Mouse (Mus musculus) common myeloid progenitor, adult 5-6 weeks (primary cell): ENCODE results near the gene Cryl1. TPM values are rescaled to one million over a fixed set of nuclear protein-coding genes. Genes with fewer than 3 reads are reported as not detected.

ENCODE experiments used
- ATAC-seq: replicated peaks from 2 replicates; pipeline ENCODE4 v1.8.0; 2016; ENCODE audit warnings: low read depth, mild to moderate bottlenecking, moderate TSS enrichment, inconsistent platforms; ENCODE audit not compliant: poor library complexity, severe bottlenecking
- total RNA-seq: library from RNA; stranded (forward); fragments of 200-1000, 187-1606 nt; gene quantifications from 2 replicates; pipeline ENCODE4 v1.2.3, GENCODE M21; 2017

Gene Cryl1
- total RNA-seq, 1 experiment from 2014 or later = 12.1 TPM

DNA sequence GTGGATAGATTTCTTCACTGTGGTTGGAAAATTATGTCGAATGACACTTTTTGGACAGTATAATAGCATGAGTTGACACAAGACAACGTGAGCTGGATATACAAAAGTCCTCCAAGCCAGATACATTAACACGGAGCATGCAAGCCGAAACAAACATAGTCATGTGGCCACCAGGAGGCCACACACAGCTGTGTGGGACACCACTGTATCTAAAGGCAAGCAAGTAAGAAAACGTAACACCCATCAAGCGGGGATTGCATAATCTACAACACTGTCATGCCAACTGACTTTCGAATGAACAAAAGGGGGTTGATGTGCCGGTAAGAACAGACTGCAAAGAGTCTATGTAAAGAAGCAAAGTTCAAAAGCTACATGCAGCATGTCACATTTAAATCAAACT is 65.8 kb downstream of the Cryl1 start:
- ATAC-seq = 0 out of 2 replicates have a peak, but pooled peaks have one; percentile 32

DNA sequence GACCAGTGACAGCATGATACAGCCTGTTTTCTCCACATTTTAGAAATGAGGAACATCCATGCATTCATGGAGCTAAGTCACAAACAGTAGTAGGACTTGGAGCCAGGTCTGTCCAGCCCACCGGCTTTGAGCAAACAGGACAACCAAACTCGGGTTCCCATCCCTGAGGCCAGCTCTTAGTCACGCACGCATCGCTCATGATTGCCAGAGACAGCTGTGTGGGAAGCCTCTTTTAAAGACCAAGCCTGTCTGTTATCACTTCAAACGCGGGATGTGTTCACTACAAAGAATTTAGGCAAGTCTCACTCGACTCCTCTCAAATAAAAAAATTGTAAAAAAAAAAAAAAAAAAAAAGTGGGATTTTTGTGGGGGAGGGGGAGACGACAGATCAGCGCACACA is 67.2 kb downstream of the Cryl1 start:
- ATAC-seq = no peak

GRCm38 (mm10) chr14:57329600-57329999 is 68.7 kb downstream of the Cryl1 start:
- no peak for ATAC-seq

- ATAC-seq = no peak
These were observed 71.6 kb downstream of the Cryl1 start for GRCm38 (mm10) chr14:57326771-57327170.

- ATAC-seq = no peak
These were observed 79.5 kb downstream of the Cryl1 start for GRCm38 (mm10) chr14:57318812-57319211.

DNA sequence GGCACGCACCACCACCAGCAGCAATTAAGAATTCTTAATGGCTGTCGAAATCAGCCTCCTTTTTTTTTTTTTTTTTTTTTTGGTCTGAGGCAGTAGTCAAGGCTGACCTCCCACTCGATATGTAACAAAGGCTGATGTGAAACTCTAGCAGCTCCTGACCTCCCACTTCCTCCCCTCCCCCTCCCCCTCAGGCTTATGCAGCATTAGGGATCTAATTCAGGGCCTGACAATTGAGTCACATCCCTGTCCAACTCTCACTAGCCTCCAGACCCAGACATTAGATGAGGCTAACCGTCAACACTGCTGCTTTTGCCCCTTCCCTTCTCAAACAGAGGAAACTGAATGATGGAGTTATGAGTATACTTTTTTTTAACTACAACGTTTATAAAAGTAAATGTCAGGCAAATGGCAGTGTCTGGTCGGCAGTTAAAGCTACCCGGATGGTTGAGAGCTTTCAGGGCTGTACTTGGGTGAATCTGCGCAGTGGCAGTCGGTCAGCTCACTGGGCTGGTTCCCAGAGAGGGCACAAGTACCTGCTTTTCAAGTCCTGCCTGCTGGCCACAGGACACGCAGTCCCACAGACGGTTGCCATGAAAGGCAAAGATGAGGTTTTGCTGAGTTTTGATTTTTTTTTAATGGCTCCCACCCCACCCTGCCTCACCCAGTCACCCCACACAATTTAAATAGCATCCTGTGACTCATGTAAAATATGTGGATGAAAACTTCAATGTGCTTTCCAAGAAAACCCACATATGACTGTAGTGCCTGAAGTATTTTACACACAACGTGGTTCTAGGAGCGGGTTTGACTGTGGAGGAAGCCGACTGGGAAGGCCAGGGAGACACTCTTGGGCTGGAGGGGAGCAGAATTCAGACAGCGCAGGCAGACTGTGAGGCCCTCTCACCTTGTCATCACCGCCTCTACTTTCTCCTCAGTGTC is 81.4 kb downstream of the Cryl1 start:
- no peak for ATAC-seq

- no peak for ATAC-seq
These were observed 82.4 kb downstream of the Cryl1 start for GRCm38 (mm10) chr14:57315976-57316375.

DNA sequence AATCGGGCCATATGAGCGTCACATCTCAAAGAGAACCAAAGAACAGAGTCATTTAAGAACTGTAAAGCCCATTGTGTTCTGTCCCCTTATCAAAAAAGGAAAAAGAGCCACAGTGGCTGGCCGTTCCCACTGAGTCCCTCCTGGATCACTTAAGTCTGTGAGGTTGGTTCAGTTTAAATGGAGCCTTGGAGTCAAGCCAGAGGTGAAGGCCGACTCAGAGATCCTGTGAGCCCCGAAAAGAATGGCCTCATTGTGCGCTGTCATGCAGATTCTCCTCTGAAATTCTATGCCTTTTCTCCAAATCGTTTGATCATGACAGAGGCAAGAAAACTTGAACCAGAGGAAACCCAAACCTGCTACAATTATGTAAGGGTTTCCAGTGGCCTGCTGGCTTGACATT is 82.8 kb downstream of the Cryl1 start:
- no peak for ATAC-seq

- ATAC-seq = no peak
These were observed 96.6 kb downstream of the Cryl1 start for GRCm38 (mm10) chr14:57301600-57302230.

- ATAC-seq = no peak
These were observed 97.8 kb downstream of the Cryl1 start for GRCm38 (mm10) chr14:57300530-57300929.

DNA sequence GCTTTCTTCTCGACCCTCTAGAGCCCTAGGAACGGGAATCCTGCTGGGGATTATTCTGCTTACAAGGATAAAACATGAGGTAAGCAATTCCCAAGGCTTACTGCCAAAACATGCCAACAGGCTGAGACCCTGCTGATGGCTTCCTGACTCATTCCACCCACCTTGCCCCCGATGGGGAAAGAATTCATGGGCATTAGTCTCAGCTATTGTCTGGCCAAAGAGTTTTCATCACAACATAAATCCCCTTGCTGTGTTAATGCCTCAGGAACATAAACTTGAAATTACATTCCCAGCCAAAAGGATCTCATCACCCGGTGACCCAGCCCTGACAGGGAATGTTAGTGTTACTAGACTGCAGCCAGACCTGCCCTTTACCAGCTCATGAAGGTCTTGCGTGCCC is 100.7 kb downstream of the Cryl1 start:
- no peak for ATAC-seq

DNA sequence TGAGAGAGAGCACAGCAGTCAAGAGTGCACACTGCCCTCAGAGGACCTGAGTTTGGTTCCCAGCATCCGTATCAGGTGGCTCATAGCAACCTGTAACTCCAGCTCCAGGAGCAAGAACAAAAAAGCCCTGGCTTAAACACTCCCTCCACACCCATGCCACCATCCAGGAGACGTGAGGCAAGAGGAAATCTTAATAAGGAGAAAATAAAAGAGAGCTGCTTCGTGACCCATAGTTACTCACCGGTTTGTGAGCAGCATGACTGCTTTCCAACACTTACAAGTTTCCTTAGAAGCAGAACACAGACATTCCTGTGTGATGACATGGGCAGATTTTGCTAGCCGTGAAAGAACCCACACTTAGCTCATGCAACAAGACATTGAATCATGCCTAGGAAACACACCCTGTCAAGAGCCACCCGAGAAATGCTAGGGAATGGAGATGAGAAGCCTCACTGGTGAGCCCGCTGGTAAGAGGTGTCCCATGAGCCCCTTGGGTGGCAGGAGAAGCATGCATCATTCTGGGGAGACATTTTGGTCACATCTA is 106.9 kb downstream of the Cryl1 start:
- no peak for ATAC-seq

GRCm38 (mm10) chr14:57289105-57289504 is 109.2 kb downstream of the Cryl1 start:
- ATAC-seq = no peak

DNA sequence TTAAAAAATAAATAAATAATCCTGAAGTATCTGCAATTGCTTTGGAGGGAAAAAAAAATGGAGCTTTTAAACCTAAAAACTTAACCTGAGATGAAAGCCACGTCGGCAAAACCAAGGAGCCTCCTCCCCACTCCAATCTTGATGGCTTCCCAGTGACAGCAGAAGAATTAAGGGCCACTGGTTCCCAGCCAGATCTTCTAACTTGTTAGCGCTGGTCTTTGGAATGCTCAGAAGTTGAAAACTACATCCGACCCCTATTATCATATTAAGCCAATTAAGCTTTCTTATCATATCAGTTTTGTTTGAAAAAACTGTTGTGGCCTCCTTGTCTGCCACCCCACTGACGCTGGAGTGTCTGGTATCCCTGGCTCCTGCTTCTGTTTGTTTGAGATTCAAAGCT is 114.5 kb downstream of the Cryl1 start:
- no peak for ATAC-seq

GRCm38 (mm10) chr14:57282591-57282990 is 115.7 kb downstream of the Cryl1 start:
- ATAC-seq = no peak

DNA sequence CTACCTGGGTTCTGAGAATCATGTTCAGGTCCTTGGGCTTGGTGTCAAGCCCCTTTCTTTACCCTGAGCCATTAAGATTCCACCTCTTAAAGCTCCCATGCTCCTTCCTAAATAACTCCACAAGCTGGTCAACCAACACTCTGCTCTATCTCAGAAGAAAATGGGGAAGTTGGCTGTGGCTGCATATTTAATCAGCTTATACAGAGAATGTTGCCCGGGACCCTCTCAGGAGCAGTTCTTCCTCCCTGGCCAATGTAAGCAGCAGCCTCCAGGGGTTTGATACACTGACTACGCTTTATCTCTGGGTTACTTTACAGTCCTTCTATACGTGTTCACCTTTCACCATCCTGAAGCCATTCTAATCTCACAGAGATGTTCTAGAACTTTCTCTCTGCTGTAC is 117.5 kb downstream of the Cryl1 start:
- peak; percentile 62; the same call in 1 of the 2 replicates for ATAC-seq

GRCm38 (mm10) chr14:57276481-57277012 is 121.8 kb downstream of the Cryl1 start:
- no peak for ATAC-seq

- no peak for ATAC-seq
These were observed 126.0 kb downstream of the Cryl1 start for GRCm38 (mm10) chr14:57272341-57272740.

DNA sequence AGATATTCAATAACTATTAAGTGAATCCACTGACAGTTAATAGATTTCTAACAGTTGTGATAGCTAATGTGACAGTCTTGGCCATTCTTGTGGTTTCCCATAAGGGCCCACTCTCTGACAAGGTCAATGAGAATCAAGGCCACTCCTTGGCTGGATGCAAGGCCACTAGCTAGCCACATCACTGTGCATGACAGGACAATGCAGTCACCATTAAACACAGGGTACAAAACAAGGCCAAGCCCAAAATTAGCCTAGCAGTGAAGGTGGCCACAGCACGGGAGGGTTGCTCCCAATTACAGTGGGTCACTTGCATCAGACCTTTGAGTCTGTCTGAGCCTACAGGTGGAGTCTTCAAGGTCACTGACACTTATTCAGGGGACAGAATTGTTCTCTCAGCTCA is 126.5 kb downstream of the Cryl1 start:
- ATAC-seq = no peak

DNA sequence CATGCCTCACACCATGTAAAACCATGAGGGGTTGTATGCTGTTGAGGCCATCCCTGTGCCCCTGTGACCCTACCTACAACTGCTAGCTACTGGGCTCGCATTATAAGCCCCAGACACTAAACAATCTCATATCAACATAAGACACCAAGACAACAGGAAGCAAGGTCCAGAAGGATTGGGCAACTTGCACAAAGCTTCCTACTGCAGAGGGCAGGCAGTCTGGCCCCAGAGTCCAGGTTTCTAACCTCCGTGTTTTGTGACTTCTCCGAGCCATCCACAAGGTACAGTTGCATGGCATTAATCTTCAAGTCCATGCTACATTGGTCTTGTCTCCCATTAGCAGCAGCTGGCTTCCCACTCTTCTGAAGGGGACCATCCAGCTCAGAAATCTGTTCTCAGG is 129.4 kb downstream of the Cryl1 start:
- ATAC-seq = no peak

DNA sequence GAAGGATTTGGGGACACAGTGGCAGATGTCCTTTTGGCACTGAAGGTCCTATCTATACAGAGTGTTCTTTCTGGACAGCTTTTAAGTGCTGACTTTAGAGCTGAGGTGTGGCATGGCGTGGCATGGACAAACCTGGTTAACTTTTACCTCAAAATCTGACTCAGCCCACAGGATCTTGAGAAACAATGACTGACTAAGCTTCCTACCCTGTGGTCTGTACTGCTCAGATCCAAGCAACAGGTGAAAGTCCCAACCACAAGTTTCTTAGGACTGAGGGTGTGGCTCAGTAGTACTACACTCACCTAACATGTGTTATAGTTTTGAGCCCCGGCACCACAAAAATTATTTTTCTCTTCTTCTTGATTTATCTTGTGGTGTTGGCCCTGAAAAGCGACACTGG is 130.0 kb downstream of the Cryl1 start:
- no peak for ATAC-seq
